Mouse (Mus musculus) bone marrow, adult 2 months (tissue): ENCODE results near the gene Prr3. TPM values are rescaled to one million over a fixed set of nuclear protein-coding genes. Genes with fewer than 3 reads are reported as not detected.
"Not testable (repeated sequence)": the region's sequence is repeated elsewhere in the genome, so short reads cannot be mapped to it uniquely, and the experiment has no call there.

Experiments used
- H3K27ac ChIP-seq: fragments of 200-500 bp; 2 replicates; pipeline ENCODE4 v1.5.1; 2012; ENCODE audit warnings: low read depth, mild to moderate bottlenecking, control low read depth, inconsistent platforms, low read length; ENCODE audit not compliant: control insufficient read depth, poor library complexity, insufficient read depth
- H3K4me1 ChIP-seq: fragments of 200-500 bp; 2 replicates; pipeline ENCODE4 v1.6.1; 2011; ENCODE audit warnings: low read length; ENCODE audit not compliant: control insufficient read depth, insufficient read depth
- H3K4me3 ChIP-seq: fragments of 200-500 bp; replicated peaks from 2 replicates; pipeline ENCODE3; 2011; ENCODE audit warnings: mild to moderate bottlenecking, low read depth, low read length, control low read depth; ENCODE audit not compliant: control insufficient read depth
- CTCF ChIP-seq: fragments of 200-500 bp; IDR thresholded peaks from 2 replicates; pipeline ENCODE4 v1.5.1; 2011; ENCODE audit warnings: low read length, control low read depth; ENCODE audit not compliant: control insufficient read depth, insufficient read depth
- POLR2A ChIP-seq: fragments of 200-500 bp; IDR thresholded peaks from 2 replicates; pipeline ENCODE4 v1.6.1; 2011; ENCODE audit warnings: low read depth, mild to moderate bottlenecking, control low read depth, low read length, borderline replicate concordance; ENCODE audit not compliant: control insufficient read depth
- WGBS: fragments of 180-500 bp; shearing (Covaris S2); methylation state at CpG from one replicate; pipeline ENCODE4 v1.1.7; 2018; 5-methylcytosine and 5-hydroxymethylcytosine counted together
- polyA plus RNA-seq: library from polyadenylated mRNA; stranded (reverse); fragments of >200 nt; gene quantifications from 2 replicates; pipeline ENCODE4 v1.2.4, GENCODE M21; 2011; ENCODE audit warnings: low replicate concordance; ENCODE audit not compliant: missing spikeins, insufficient read depth, insufficient read length

The Prr3 gene
- polyA plus RNA-seq, 1 experiment: 34.5 TPM

DNA sequence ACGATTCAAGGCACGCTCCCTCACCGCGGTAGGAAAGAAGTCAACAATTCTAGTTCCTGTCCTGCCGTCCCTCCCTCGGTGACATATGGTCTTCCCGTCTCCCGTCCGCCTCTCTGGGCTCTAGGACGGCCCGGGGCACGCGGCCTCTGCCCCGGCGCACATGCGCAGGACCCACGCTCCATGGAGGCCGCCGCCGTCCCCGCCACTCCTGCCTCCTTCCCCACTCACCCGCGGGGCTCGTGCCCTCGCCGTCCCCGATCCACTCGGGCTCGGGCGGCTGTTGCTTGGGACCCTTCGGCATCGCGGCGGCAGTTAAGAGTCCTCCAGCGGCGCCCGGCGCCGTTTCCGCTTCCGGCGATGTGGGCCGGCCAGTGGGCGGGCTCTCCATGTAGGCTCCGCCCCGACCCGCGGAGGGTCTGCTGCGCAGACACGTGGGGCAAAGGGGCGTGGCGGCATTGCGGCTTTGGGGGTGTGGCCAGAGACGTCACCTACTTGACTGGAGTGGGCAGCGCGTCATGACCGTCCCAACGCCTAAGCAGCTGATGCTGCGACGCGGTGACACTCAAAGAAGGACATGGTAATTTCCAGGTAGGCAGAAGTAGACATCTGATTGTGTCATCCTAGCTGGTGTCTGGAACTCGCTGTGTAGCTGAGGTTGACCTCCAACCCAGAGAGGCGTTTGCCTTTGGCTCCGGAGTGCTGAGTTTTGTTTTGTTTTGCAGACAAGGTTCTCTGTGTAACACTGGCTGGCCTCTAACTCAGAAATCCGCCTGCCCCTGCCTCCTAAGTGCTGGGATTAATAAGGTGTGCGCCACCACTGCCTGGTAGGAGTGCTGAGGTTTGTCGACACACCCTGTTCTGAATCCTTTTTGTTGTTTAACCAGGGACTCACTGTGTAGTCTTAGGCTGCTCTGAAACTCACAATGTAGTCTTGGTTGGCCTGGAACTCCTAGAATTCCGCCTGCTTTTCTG is 10.3 kb downstream of the Prr3 start, which contains the start of gene Abcf1:
TSS of gene Abcf1 (minus strand) at position 344 of the 972 bp plus-strand sequence.
- Histone ChIP-seq H3K4me3 (peak within 1 kb of the TSS; percentile 97), H3K27ac (peak within 1 kb of the TSS; percentile 80), H3K4me1 (peaks cover 2% of the 10 kb centered on the region; the same call in 1 of the 2 replicates)
- 1% methylated on average over 68 of the region's 68 CpGs for WGBS
- TF ChIP-seq POLR2A: peak; percentile 72; the same call in 1 of the 2 replicates
- TF ChIP-seq CTCF: no peak

DNA sequence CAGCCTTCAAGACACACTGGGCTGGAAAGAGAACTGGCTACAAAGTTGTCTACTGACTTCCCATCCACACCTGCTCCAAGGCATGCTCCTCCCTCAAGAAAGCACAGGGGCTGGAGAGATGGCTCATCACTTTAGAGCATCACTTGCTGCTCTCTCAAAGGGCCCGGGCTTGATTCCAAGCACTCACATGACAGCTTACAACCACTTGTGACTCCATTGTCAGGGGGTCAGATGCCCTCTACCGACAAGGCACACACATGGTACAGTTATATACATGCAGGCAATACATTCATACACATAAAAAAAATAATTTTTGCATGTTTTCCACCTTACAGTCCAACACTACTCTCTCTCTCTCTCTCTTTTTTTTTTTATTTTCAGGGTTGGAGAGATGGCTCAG is 12.4 kb downstream of the Prr3 start:
- WGBS: 82% methylated on average over 2 of the region's 2 CpGs
- no peak overlapping the region for H3K4me3 ChIP-seq
- no peak for TF ChIP-seq CTCF
- TF ChIP-seq POLR2A: no peak
- H3K27ac ChIP-seq: no peak overlapping the region
- H3K4me1 ChIP-seq: peaks cover 2% of the 10 kb centered on the region; the same call in 1 of the 2 replicates

DNA sequence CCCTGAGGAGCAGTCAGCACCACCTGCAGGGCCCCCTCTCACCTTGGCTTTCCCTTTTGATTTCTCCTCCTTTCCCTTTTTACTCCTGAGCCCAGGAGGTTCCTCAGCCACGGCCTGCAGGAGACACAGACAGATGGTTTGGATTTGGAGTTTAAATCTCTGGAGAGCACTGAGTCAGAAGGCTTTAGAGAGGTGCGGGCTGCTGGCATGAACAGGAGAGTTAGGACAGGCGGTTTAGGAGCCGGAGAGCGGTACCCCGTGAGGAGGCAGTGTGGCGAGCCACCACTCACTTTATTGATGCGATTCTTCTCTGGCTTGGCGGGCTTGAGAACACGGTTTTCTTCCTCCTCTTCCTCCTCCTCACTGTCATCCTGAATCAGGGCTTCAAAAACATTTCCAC is 16.8 kb downstream of the Prr3 start:
- TF ChIP-seq CTCF (no peak), POLR2A (no peak)
- H3K4me3 ChIP-seq: no peak overlapping the region
- no peak overlapping the region for H3K27ac ChIP-seq
- WGBS: 90% methylated on average over 10 of the region's 10 CpGs
- H3K4me1 ChIP-seq: no peaks in the 10 kb centered on the region

DNA sequence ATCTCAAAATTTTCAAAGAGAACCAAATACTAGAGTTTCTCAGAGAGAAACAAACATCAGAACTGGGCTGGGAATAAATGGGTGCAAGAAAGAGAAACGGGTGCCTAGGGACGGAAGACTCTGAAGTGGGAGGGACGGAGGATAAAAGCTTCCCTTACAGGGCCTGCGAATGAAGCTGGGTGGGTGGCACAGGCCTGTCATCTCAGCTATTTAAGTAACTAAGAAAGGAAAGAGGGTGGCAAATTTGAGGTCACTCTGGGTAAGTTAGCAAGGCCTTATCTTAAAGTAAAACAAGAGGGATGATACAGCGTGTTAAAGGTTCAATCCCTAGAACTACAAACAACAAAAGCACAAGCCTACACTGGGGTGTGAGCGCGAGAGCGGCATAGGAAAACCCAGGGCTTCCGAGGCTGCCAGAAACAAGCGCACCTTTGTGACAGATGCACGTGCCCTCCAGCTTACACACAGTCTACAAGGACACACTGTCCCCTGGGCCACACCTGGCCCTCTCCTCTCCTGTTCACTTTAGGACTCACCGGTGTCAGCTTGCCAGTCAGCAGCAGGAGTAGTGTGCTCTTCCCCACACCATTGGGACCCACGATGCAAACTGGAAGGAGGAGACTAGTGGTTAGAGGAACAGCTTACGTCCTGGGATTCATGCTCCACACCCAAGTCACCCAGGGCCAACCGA is 21.4 kb downstream of the Prr3 start:
- TF ChIP-seq CTCF: no peak
- TF ChIP-seq POLR2A: no peak
- 92% methylated on average over 15 of the region's 15 CpGs for WGBS
- no peak overlapping the region for H3K4me3 ChIP-seq
- no peak overlapping the region for H3K27ac ChIP-seq
- H3K4me1 ChIP-seq: no peaks in the 10 kb centered on the region

DNA sequence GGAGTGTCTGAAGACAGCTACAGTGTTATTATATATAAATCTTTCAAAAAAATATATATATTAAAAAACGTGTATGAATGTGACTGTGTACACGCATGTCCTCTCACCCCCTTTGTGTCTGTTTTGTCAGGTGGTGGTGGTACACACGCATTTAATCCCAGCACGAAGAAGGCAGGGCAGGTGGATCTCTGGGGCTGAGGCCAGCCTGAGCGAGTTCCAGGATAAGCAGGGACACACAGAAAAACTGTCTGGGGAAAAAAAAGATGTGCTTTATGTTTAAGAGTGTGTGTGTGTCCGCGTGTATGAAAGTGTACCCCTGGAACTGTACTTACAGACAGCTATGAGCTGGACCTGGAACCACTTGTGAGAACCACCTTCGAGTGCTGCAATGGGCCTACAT is 25.4 kb downstream of the Prr3 start:
- no peak overlapping the region for H3K27ac ChIP-seq
- no peaks in the 10 kb centered on the region for H3K4me1 ChIP-seq
- H3K4me3 ChIP-seq: no peak overlapping the region
- no peak for TF ChIP-seq CTCF
- TF ChIP-seq POLR2A: no peak
- WGBS: 83% methylated on average over 8 of the region's 8 CpGs

DNA sequence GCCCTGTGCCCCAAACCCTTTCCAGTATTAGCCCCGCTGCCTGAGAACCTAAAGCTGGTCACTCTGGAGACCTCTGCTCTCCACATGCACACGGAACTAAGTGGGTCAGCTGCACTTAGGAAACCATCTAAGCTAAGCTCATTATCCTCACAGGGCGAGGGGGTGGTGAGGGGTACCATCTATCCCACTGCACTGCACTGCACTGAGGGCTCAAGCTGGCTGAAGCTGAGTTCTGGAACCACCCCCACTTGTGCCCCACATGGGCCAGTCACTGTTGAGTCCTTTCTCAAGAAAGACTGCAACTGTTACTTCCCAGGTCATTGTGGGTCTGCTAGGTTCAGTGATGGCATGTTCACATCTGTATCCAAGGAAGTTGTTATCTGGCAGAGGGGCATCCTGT is 27.5 kb downstream of the Prr3 start:
- not testable (repeated sequence) for H3K4me1 ChIP-seq, H3K27ac ChIP-seq, H3K4me3 ChIP-seq
- WGBS: 73% methylated on average over 3 of the region's 3 CpGs

DNA sequence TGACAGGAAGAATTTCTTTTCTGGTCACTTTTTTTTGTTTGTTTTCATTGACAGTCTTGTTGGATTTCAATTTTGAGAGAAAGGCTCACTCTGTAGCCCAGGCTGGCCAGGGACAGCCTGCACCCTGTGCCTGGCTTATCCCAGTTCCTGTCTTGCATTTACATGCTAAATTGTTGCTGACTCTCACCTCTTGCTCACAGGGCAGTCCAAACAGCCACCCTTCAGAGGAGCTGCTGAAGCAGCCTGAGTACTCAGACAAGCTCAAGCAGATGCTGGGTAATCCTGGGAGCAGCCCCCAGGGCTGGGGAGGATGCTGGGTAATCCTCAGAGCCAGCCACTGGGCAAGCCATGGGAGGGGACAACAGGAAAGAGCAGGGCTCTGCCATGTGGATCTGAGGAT is 29.1 kb downstream of the Prr3 start:
- not testable (repeated sequence) for H3K4me1 ChIP-seq, H3K4me3 ChIP-seq, H3K27ac ChIP-seq

DNA sequence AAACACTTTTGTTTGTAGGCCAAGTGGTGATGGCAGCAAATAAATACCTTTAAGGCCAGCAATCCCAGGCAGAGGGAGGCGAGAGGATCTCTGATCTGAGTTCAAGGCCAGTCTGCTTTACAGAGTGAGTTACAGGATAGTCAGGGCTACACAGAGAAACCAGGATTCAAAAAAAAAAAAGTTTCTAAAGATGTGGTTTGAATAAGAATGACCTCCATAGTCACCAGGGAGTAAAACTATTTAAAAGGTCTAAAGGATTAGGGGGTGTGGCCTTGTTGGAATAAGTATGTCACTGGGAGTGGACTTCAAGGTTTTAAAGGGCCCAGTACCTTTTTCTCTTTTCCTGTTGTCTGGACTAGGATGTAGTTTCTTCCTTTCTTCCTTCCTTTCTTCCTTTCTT is 40.1 kb downstream of the Prr3 start:
- H3K4me1 ChIP-seq: no peaks in the 10 kb centered on the region
- TF ChIP-seq CTCF (no peak), POLR2A (no peak)
- H3K4me3 ChIP-seq: no peak overlapping the region
- H3K27ac ChIP-seq: no peak overlapping the region
- WGBS: 79% methylated on average over 1 of the region's 1 CpGs

DNA sequence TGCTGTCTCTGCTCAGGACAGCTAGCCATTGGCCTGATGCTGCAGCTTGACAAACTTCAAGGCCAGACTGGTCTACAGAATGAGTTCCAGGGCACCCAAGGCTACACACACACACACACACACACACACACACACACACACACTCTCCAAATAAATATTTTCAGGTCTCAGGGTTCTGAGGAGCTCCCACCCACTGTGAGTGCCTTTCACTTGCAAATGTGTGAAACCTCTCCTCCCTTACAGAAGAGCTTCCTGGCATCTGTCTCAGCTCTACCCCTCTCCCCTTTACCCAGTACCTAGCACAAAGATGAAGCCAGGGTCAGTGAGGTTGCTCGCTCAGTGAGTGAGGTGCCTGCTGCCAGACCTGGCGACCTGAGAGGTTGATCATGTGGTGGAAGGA is 40.9 kb downstream of the Prr3 start:
- Histone ChIP-seq H3K4me1 (no peaks in the 10 kb centered on the region), H3K27ac (no peak overlapping the region), H3K4me3 (no peak overlapping the region)
- TF ChIP-seq POLR2A (no peak), CTCF (no peak)
- 79% methylated on average over 2 of the region's 2 CpGs for WGBS
